Mouse (Mus musculus): ENCODE data around the gene Erc1.

Erc1 gene

DNA sequence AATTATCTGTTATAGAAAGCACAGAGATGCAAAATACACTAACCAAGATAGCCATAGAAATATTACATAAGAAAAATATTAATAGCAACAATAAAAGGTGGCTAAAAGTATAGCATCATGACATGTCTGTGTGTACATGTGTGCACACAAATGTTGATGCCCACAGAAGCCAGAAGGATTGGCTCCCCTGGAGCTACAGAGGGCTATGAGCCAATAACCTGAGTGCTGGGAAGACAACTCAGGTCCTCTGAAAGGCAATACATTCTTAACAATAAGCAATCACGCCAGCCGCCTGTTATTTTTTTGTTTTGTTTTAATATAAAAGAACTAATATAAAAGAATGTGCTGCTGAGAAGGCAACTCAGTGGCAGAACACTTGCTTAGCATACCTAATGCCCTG is 44.7 kb downstream of the Erc1 start:
- no peak for DNase-seq (ENCODE audit: low spot score)

DNA sequence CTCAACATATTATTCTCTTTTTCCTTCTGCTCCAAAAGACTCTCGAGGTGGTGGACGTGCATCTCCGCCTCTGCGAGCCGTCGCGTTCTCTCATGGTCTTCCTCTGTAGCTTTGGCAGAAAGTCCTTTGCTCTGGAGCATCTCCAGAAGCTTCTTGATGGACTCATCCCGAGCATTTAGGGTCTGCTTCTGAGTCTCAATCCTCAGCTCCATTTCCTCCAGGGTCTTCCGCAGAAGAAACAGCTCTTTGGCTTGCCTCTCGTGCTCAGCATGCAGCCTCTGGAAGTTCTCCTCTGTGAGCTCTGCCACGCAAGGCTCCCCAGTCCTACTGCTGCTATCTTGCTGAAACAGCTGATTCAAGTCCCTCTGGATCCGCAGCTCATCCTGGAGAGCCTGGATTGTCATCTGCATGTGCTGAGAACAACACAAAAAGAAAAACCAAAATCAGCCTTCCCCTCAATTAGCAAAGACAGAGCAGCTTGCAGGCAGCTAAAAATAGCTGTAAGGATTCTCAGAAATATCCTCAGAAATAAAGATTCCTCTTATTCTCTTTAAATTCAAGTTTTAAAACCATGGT is 51.0 kb downstream of the Erc1 start:
- no peak for DNase-seq (ENCODE audit: low spot score)

DNA sequence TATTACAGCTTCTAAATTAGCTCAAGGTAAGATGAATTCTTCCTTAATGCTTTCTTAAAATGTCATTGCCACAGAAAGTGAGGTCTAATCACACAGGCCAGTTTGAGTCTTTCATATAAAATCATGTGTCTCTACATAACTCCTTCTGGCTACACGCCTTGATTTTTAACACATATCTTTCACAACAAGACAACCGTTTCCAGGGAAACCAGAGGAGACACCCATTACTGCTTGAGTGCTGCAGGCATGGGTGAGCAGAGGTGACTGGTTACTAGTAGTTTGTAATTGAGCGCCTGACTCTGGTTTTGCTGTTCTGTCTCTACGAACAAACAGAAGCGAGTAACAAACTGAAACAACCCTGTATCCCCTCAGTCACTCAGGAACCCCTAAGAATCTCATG is 51.7 kb downstream of the Erc1 start:
- DNase-seq (ENCODE audit: low spot score): no peak

DNA sequence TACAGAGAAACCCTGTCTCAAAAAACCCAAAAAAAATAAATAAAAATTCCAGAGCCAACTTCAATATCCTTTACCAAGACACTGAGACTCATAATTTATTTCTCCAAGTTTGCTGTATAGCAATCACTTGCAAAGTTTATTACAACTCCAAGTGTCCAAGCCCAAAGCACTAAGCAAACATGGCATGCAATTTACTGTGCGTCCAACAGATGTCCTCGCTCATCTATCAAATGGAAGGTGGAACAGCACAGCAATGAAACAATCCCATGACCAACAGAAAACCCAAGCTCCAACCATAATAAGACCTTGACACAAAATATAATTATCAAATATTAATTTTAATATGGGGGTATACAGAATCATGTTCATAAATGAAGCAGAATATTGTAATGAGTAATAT is 55.4 kb downstream of the Erc1 start:
- peak; percentile 54 for DNase-seq (ENCODE audit: low spot score)

DNA sequence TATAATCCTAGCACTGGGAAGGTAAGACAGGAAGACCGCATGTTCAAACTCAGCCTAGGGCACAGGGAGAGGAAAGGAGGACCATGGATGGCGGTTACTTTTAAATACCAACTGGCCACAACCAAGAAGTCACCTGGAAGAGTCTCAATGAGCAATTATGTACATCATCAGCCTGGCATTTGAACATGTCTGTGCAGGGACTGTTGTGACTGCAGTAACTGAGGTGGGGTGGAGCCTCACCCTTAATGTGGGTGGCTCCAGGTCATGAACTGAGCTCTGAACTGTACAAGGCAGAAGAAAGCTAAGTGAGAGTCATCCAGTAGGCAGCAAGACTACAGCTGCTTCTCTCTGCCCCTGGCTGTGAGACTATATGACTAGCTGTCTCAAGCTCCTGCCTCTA is 65.6 kb downstream of the Erc1 start:
- DNase-seq (ENCODE audit: low spot score): no peak

DNA sequence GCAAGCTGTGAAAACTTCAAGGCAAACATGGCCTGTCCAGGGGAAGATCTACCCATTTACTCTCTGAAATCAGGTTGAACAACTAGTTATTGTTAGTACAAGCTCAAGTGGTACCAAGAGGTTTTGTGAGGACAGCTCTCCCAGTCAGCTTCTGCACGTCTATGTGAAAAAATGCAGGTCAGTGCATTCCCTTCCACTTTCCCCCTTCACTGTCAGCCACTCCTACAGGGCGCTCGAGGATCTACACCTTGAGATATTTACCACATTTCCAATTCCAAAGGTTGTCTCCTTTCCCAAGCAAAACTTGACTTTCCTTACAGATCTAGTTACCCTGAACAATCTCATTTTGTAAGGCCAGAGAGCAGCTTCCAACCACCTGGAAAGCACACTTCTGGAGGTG is 66.9 kb downstream of the Erc1 start:
- no peak for DNase-seq (ENCODE audit: low spot score)

DNA sequence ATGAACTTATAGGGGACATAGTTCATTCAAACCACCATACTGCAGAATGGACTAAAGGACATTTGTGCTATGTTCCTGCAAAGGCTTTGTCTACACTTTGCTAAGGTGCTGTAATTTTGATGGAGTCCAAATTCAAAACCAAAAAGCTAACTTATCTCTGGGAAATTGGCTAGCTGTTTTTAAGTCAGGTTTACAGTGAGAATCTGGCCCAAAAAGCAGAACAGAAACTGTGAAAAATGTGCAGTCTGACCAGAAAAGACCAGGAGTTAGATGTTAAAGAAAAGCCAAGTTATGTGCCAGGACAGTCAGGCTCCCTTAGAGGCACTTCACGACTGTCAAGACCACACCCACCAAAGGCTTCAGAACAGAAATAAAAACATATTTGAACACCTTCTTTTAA is 79.2 kb downstream of the Erc1 start:
- DNase-seq (ENCODE audit: low spot score): no peak

DNA sequence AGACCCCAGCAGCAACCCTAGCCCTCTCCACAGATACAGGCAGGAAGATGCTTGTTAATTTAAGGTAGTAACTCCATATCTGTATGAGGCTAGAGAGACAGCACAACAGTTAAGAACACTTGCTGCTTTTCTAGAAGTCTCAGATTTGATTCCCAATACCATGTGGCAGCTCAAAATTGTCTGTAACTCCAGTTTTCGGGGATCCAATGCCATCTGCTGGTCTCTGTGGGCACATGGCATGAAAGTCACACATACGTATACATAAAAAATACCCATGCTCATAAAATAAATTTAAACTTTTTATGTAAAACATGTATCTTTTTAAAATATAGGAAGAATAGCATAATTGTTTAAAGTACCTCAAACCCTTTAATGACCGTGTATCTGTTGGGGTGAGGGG is 83.6 kb downstream of the Erc1 start:
- DNase-seq (ENCODE audit: low spot score): no peak

DNA sequence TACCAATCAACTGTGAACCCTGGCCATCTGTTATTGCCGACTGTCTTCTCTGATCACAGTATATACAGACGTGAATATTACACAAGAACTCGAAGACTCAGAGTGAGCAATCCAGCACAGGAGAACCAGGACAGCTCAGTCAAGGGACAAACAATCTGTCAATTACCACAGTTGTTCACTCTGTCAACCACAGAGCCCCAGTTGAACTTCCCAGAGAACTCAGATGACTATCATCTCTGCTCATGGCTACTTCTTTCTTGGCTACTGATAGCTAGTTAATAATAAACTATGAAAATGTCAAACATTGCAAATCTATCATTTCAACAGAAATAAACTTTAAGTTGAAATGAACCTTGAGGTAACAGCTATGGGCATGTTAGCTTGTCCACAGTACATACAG is 88.1 kb downstream of the Erc1 start:
- no peak for DNase-seq (ENCODE audit: low spot score)

DNA sequence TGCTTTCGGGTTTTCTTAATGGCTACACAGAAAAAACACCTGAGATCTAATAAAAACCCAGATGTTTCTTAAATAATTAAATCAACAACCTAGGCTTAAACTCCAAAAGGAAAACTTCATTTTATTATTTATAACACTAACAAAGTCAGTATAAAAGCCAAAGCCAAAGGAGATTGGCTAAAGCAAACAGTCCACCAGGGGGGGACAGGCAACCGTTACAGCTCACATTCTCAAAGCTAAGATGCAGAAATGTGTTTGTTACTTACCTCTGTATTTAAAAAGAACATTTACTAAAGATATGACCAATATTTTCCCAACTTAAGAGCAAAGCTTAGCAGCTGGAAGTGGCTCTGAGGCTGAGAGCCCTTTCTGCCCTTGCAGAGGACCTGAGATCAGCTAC is 89.5 kb downstream of the Erc1 start:
- DNase-seq (ENCODE audit: low spot score): no peak

DNA sequence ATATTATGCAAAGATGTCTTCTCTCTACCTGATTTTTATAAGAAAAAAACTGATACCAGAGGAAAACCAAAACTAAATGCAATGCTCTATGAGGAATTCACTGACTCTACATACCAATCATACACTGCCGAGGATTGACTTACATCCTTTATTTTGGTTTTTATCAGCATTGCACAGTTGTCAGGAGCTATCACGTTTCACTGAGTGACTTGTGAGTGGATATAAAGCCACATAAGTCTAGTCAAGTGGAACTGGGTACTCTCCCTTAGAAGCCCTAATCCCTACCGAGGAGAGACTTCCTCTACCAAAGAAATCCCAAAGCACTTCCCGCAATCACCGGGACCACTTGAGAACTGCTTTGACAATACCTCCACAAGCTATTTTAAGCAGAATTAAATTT is 90.2 kb downstream of the Erc1 start:
- DNase-seq (ENCODE audit: low spot score): no peak

DNA sequence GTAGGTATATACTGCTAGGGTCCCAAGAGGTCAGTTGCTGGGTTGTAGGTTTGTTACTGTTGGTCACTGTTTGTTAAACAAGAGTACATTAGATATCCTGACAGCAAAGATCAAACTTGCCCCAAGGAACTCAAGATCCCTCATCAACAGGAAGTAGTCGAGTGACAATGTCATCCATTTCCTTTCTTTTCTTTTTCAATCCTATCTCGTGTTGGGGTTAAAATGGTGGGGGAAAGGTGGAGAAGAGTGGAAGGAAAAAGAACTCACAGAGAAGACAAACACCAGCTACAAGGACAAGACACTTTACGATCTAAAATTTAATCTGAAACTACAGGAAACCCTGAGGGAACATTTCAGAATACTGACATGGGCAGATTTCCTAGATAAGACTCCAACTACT is 92.1 kb downstream of the Erc1 start:
- no peak for DNase-seq (ENCODE audit: low spot score)

DNA sequence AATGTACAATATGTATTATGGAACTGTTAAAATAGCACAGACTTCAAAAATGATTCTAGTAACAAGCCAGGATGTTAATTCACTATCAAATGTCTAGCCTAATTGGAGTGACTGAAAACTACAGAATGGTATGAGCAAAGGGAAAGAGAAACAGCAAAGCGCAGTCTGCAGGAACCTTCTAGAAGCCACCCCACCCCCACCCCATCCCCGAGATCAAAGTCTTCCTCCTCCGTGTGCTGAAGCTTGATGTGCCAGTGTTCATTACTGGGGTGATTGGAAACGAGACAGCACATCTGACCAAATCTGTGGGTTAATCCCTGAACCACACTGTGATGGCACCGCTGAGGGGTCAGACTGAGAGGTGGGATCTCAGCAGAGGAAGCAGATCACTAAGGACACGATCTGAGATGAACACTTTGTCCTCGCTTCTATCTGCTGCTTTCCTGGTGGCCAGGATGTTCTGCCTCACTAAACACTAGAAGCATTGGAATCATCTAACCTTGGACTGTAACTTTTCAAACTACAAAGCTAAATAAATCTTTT is 98.8 kb downstream of the Erc1 start:
- DNase-seq (ENCODE audit: low spot score): no peak

DNA sequence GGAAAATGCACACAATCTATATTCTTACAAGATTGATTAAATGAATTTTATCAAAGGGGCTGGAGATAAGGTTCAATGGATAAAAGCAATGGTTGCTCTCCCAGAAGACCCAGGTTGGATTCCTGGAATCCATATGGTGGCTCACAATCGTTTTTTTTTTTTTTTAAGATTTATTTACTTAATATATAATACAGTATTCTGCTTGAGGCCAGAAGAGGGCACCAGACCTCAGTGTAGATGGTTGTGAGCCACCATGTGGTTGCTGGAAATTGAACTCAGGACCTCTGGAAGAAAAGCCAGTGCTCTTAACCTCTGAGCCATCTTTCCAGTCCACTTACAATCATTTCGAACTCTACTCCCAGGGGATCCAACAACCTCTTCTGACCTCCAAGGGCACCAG is 106.1 kb downstream of the Erc1 start:
- no peak for DNase-seq (ENCODE audit: low spot score)

DNA sequence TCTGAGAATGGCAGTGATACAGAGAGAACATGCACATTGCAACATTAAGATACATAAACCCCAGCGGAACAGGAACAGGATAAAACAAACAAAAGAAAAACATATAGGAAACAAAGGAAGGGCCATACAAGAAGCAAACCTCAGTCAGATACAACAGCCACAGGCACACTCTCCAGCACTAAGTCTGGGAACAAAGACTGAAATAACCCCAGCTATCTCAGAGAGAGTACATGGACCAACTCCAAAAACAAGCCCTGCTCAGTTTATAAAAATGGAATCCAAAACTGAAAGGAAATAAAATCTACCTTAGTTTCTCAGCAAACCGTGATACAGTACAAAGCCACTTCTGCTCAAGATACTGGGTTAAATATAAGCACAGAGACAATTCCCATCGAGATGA is 107.4 kb downstream of the Erc1 start:
- DNase-seq (ENCODE audit: low spot score): no peak

DNA sequence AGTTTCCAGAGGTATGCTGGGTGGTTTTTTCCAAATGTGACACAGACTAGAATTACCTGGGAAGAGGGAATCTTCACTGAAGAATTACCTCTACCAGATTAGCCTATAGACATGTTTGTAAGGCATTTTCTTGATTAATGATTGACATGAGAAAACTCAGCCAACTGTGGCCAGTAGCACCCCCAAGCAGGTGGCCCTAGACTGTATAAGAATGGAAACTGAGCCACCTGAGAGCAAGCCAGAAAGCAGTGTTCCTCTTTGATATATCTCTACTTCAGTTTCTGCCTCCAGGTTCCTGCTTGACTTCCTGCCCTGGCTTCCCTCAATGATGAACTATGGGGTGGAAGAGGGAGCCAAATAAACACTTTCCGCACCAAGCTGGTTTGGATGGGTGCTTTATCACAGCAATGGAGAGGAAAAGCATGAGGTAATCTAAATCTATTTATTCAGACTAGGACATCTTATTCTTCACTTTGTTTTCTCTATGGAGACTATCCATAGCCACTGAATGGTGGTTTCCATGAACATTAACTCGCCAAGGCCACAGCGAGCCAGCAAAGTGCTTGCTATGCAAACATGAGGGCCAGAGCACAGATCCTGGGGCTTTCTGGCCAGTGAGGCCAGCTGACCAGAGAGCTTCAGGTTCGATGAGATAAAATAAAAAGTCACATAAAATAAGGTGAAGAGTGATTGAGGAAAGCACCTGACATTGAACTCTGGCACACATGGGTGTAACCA is 109.2 kb downstream of the Erc1 start:
- DNase-seq (ENCODE audit: low spot score): no peak

DNA sequence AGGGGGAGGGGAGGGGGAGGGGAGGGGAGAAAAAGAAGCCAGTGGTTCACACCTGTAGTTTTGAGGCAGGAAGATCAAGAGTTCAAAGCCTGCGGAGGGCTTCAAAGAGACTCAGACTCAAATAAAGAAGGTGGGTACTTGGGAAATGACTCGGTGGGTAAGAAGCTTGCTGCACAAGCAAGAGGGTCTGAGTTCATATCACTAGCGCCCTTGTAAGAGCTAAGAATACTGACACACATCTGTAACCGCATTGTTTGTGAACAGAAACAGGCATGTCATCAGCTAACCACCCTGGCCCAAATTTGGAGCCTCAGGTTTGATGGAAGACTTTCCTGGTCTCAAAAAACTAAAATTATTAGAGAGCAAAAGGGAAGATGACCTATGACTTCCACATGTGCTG is 110.3 kb downstream of the Erc1 start:
- no peak for DNase-seq (ENCODE audit: low spot score)

DNA sequence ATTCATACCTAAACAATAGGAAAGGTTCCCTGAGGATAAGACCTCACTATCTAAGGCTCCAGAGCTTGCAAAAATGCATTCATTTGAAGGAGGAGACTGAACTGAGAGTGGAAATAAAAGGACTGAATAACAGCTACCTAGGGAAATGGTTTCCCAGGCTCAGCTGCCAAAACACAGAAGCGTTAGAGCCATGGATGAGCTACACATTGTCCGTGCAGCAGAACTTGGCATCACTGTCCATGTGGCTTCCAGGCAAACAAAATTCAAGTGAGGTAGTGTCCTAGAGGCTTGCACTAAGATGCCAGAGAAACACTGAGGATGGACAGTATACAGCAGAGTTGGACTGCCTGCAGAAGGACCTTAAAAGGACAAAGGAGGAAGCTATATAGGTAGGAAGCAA is 112.0 kb downstream of the Erc1 start:
- no peak for DNase-seq (ENCODE audit: low spot score)

DNA sequence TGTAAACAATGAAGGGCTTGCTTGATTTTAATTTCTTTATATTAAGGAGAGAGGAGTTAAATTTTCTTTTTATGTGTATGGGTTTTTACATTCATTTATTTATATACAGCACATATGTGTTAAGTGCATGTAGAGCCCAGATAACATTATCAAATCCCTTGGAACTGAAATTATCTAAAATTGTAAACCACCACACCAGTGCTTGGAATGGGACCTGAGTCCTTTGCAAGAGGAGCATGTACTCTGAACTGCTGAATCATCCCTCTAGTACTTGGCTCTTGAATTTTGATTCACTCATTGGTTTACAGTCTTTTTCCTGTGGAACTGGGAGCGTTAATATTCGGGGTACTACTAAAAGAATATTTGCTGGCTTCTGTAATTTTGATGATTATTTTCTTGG is 116.8 kb downstream of the Erc1 start:
- no peak for DNase-seq (ENCODE audit: low spot score)

DNA sequence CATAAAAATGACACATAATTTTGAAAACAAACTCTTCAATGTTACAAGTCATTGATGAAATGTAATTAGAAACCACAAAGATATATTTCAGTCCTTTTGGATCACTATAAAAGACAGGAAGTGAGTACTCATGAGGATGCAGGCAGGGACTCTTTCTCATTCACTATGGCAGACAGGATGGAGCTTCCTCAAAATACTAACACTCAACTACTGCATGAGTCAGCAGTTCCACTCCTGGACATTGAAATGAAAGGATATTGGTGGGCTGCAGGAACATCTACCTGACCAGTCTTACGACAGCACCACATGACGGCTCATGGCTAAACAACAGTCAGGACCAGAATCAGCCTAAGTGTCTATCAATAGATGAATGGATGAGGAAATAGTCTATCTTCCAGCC is 132.7 kb downstream of the Erc1 start:
- DNase-seq (ENCODE audit: low spot score): no peak

DNA sequence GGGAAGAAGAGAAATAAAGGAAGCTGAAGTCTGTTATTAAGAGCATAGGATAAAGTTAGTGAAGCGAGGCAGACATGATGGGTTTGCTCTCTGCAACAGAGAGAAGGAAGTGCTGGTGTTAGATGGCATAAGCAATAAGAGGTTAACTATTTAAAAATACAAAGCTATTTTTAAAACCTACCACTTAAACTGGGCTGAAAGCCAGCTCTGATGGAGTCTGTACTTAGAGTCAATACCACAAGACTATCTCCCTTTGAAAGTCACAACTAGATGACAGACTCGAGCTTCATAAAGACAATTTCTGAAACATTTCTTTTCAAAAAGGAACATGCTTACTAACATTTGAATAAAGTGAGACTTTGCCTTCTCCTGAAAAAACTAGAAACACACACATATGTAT is 134.0 kb downstream of the Erc1 start:
- no peak for DNase-seq (ENCODE audit: low spot score)

DNA sequence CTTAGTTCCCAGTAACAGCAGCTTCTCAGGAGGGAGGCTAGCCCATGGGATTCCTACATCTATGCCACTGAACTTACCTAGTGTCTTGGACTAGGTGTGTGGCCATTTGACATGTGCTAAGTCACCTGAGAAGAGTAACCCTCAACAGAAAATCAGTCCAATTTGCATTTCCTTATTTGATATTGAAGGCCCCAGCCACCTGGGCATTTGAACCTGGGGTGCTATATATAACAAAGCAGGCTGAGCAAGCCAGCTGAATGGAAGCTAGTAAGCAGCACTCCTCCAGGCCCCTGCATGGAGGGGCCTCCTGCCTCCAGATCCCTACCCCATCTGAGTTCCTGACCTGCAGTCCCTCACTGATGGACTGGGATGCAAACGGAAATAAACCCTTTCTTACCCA is 135.5 kb downstream of the Erc1 start:
- DNase-seq (ENCODE audit: low spot score): no peak

DNA sequence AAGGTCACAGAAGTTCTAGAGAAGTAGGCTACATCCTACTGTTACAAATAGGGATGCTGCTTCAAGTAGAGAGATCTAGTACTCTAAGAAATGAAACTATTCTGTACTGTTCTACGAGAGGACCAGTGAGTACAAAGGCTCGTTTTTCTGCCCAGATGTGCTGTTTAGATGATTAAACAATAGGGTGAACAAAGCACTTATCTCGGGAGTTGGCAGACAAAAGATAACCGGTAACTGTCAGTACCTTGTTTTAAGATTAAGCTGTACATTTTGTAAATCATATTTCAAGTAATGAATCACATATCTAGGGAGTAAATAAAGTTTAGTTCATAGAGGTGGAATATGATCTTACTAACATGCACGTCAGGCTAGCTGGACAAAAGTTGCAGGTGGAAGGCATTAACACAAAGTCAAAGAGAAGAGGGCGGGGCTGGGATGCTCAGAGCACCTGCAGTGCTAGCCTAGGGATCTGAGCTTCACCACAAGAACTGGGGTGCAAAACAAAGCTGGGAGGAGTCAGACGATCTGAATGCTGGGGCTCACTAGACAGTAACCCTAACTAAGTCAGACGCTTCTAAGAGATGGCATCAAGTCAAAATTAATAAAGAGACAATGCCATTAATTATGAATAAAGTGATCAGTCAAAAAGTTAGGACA is 136.2 kb downstream of the Erc1 start:
- no peak for DNase-seq (ENCODE audit: low spot score)

DNA sequence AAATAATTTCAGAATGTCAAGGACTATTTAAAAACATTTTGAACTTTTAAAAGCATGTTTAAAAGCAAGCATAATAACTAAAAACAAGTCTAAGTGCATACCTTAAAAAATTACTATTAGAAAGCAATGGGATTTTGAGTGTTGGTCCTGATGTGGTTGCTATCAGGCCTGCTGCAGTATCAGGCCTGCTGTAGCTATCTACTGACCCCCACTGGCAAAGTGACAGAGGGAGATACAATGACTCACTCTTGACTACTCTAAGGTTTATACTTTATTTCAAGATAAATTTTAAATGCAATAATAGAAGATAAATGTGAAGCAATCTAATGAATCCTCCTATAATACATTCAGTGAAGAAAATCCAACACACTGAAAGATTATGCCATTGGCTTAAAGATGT is 138.4 kb downstream of the Erc1 start:
- no peak for DNase-seq (ENCODE audit: low spot score)
